Mouse (Mus musculus) left cerebral cortex, postnatal 14 days (tissue): ENCODE measurements around the gene Gpr1. TPM values are rescaled to one million over a fixed set of nuclear protein-coding genes. Genes with fewer than 3 reads are reported as not detected.

ENCODE experiments used
- DNase-seq, 2 experiments: peaks; one replicate each; pipeline ENCODE4 v3.0.0; 2021 to 2022; ENCODE audit warnings: low spot score in 2 of 2, mixed read lengths in 1 of 2
- intact Hi-C: fragments of 180-260 bp; cut with DNase I; formaldehyde crosslinking; loops from one replicate; pipeline ENCODE4 v1.15.1; 2025
- long read RNA-seq, 2 experiments: library from polyadenylated mRNA; stranded (forward); transcript quantifications; one replicate each; pipeline ENCODE4 v2.0.0; 2021
- total RNA-seq, 2 experiments: library from RNA; stranded (reverse); gene quantifications; 2 replicates each; pipeline ENCODE4 v1.2.3; 2021

The Gpr1 gene
- under 1 TPM; 0.29 to 0.63 TPM for total RNA-seq
- long read RNA-seq, experiment 1, result 0 reads
- long read RNA-seq, experiment 2, result 0 reads

DNA sequence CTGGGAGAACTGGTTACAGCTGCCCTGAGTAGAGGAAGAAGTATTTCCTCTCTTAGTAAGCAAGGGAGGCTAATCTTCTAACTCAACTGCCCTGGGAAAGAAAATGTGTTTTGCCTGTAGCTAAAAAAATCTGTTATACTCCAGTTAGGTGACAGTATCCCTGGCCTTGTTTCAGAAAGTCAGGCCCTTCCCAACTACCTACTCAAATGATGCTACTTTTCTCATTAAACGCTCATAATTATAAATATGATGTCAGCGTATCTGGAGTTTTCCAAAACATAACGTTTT is at the start of gene Gpr1:
TSS of gene Gpr1 (minus strand) at position 273 of the 288 bp plus-strand sequence.
- intact Hi-C loops, result loop anchor here (5.0 kb wide), 1 partner anchor 38 kb away; no protein-coding TSS in a partner anchor
- peak in 1 of 2 experiments; percentile 9 for DNase-seq

DNA sequence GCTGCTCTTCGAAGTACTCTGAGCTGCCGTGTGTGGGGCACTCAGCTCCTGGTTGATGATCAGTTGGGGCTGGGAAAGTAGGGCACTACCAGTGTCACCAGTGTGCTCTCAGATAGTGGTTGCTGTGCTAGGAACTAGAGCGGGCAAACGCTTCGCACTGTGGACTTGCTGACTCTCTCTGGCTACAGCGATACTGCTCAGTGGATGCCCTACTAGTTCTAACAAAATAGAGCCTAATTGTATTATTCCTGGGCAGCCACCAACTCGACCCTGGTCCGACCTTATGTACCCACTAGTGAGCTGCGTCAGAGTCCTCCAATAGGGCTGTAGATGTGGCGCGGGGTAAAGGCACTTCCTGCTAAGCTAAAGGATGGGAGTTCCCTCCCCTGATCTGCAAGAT is 49.3 kb upstream of the Gpr1 start:
- intact Hi-C loops, result no loop called here
- no peak for DNase-seq

DNA sequence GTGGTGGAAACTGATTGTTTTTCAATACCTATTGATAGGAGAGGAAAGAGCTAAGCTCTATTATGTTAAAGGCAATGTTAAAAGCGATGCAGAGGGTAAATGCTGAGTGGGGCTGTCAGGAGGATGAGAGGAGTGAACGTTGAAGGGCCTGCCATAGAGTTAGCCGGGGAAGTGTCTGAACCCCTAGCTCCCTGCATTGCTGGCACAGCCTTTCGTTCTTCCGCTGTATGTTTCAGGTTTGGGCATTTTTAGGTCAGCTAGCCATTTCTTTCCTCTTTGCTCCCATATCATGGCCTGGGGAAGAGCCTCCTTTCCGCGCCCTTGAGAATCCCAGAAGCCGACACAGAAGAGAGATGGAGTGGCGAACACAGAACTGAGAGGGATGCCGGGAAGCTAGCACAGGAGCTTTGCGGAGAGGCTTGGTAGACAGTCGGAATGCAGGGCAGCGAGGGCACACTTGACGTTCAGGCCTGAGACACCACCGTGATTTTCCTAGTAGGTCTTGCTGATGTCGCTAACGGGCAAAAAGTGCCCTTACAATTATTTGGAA is 46.8 kb upstream of the Gpr1 start:
- intact Hi-C loops, result no loop called here
- no peak for DNase-seq

DNA sequence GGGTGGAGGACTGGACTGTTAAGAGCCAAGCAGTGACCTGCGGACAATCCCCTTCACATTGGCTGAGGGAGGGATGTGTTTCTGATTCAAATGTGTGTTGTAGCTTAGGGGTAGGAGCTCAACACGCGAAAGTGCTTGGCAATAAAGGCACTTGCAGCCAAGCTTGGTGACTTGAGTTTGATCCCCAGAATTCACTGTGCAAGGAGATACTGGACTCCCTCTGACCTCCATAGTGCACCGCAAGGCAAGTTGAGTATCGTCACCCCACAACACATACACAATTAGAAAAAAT is 46.3 kb upstream of the Gpr1 start:
- intact Hi-C loops, result no loop called here
- no peak for DNase-seq

DNA sequence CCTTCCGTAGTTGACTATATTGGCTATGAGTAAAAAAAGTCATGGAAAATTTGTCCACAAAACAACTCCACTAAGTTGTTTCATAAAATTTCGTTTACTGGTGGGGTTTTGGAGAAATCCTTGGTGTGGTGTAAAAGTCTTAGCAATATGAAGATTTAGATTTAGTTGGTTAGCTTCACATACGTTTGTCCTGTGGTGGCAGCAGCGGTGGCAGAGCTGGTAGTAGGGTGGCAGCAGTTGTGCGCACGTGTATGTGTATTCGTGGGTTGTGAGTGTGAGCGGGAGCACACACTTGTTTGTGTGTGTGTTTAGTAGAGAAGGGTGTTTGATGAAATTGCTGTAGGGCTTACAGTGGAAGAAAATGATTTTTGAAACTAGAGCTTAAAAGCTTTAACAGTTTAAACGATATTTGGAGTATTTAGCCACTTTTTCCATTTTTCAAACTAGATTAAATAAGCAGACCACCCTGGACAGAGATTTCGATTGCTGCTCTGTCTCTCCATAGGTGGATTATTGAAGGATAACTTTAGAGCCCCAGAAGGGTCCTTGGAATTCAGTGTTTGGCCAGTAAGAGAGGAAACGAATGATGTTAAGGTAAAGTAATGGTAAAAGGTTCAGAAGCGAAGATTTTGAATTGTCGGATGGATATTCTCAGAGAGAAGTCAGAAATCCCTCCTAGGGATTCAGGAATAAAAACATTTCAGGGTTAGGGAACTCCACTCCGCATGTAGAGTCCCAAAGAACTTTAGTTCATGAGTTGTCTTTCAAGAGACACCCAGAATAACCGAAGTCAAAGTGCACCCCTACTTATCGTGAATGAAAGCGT is 45.8 kb upstream of the Gpr1 start:
- intact Hi-C loops, result no loop called here
- no peak for DNase-seq

DNA sequence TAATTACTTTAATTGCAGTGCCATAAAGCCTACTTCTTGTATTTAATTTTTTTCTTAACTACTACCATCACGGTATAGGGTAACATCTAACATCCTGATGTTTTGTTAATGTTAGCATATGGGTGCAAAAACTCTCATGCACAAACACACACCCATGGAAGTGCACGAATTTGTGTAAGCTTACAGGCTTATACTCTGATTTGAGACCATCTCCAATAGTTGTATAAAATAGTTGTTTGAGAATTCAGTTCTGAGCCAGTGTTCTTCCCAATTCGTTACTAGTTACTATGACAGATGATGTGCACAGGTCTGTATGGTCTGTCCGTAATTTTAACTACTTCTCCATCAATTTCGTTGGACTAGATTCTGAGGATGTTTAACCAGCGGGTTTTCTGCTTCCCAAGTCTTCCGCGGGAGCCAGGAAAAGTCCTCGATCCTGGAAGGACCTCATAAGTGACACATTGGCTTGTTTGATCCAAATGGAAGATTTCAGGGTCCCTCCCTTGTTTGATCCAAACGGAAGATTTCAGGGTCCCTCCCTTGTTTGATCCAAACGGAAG is 45.0 kb upstream of the Gpr1 start:
- DNase-seq, result no peak
- intact Hi-C loops, result no loop called here

DNA sequence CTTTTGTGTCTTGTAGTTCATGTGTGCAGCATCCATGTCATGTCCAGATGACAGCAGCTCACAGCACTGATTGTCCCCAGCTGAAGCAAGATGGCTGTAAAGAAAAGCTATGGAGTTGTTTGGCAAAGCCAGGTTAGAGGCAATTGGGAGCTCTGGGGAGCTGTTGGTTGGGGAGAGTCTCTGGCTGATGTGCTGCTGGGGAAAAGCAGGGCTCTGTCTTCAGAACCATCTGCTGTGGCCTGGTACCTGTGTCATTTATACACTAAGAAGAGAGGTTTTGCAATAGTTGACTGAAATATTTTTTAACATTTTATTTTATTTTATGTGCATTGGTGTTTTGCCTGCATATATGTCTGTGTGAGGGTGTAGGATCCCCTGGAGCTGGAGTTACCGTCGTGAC is 44.2 kb upstream of the Gpr1 start:
- intact Hi-C loops, result no loop called here
- DNase-seq, result no peak

DNA sequence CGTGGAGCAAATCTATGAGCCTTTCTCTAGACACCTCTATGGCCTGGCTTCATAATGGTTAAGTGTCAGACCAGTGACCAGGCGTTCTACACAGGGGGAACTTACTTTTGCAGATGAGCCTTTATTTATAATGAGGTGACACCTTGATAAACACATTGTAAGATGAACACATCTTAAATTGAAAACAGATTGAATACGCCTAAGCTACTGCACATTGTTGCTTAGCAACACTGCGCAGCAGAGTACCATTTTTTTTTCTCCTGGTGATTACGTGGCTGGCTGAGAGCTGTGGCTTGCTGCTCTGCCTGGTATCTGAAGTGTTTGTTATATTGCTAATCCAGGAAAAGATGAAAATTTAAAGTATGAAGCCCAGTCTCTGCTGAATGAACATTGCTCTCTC is 41.7 kb upstream of the Gpr1 start:
- intact Hi-C loops, result no loop called here
- peak in 1 of 2 experiments; percentile 58 for DNase-seq

DNA sequence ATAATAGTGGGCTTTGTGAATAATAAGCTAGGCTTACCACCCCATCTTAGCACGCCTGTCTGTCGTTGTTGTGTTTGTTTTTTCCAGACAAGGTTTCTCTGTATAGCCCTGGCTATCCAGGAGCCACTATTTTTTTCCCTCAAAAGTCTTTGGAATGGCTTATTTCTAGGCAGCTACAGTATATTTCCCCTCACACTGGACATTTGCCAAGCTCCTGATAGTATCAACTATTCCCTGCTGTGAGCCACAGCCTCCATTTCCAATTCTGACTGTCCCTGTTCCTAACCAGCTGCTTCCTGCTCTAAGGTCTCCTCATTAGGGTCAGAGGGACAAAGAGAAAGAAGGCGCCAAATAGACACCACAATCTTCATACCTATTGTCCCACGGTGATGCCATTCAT is 40.8 kb upstream of the Gpr1 start:
- DNase-seq, result no peak
- intact Hi-C loops, result no loop called here

DNA sequence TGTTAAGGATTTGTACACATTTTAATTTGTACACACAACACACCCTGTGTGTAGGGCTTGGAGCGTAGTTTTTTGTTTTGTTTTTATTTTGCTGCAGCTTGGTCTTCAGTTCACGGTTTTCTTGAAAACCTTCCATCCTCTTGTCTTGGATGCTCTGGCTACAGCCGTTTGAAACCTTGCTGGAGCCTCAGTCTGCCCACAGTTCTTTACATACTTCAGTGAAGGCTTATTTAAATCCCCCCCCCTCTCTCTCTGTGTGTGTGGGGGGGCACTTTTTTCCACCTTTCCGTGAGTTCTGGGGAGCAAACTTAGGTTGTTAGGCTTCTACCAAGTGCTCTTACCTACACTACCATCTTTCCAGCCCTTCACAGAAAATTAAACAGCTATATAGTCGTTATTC is 38.9 kb upstream of the Gpr1 start:
- intact Hi-C loops, result loop anchor here (5.0 kb wide), 2 partner anchors 41 to 71 kb away; partner anchors contain the start of gene Gpr1
- DNase-seq, result no peak

DNA sequence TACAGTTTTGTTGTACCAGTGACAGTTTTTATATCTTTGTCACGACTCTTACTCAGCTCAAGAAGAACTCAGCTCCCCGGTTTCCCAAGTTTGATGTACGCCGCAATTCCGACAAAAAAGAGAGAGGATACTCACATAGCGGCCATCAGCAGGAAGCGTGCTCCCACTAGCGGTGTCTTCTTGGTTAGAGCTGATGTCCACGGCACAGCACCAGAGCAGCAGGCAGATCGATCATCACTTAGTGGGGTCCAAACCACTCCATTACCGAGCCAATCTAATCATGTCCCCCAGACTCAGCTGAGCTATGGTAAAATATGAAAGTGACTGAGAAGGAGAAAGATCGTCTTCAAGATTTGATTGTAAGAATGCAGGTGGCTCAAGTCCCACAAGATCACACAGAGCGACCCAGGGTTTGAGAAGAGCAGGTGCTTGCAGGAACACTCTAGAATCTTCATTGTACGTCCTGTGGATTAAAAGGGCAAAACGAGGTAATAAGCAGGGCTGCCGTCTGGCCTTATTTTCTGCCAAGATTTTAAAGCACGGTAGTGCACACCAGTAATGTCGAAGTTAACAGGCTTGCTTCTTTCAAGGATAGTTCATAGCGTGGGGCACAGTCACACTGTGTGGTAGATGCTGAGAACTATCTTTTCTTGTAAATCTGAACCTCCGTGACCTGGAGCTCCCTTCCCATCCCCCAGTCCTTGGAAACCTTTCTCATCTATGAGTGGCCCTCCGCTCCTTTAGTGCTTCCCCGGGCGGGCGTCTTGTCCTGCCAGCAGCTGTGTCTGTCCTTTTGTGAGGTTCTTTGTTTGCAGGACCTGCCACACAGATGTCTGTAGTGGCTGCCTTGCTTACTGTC is 38.2 kb upstream of the Gpr1 start:
- intact Hi-C loops, result loop anchor here (5.0 kb wide), 2 partner anchors 40 to 70 kb away; partner anchors contain the start of gene Gpr1
- no peak for DNase-seq

DNA sequence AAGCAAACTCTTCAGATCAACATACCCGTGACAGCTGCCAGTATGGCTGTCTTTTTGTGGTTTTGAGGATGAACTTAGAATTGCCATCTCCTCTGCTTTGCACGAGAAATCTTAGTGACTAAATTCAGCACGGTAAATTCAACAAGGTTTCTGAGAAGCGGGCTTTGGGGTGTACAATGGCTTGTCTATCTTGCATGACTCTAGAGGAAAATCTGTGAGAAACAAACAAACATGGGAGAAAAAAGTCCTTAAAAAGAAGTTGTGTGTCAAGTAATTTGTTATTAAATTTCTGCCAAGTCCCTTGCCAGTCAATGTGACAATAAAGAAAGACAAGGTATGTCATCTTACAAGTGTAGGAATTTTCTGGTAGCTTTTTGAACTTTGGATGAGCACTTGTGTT is 34.9 kb upstream of the Gpr1 start:
- intact Hi-C loops, result no loop called here
- DNase-seq, result no peak

DNA sequence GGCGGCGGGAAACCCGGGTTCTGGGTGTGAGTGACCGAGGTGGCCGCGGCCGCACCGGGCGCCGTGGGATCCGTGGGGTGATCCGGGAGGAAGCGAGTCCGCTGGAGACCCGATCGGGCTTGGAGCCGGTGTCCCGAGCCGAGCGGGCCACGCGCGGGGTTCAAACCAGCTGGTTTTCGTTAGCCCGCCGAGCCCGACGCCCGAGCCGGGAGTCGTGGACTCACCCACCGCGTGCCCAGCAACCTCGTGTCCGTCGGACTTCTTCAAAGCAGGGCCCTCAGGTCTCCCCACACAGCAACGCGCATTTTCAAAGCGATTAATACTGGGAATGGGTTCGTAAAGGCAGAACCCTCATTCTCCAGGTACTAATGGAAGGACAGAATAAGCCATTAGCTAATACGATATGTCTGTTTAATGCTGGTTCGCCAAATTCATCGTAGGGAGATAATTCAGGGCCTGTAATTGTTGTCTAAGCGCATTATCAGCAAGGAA is 34.1 kb upstream of the Gpr1 start:
- DNase-seq, result no peak
- intact Hi-C loops, result no loop called here

DNA sequence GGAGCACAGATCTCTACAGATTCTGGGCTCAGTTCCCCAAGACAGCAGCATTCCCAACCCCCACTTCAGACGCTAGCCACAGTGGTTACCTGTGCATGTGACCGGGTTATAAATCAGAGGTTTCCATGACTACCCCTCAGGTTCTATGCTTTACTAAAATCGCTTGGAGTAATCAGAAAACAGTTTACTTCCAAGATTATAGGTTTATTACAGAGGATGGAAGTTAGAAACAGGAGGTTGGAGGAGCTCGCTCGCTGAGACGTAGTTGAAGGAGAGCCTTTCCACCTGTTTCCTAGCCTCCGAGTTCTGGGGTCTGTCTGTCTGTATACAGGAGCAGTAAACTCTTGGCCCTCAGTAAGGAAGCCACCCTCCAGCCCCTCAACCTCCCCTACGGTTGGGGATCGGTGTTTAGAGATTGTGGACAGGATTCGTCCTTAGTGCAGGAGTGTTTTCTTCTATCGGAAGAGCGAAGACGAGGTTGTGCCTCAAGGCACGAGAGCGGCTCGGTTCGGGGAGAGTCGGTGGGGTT is 33.6 kb upstream of the Gpr1 start:
- DNase-seq, result no peak
- intact Hi-C loops, result no loop called here

DNA sequence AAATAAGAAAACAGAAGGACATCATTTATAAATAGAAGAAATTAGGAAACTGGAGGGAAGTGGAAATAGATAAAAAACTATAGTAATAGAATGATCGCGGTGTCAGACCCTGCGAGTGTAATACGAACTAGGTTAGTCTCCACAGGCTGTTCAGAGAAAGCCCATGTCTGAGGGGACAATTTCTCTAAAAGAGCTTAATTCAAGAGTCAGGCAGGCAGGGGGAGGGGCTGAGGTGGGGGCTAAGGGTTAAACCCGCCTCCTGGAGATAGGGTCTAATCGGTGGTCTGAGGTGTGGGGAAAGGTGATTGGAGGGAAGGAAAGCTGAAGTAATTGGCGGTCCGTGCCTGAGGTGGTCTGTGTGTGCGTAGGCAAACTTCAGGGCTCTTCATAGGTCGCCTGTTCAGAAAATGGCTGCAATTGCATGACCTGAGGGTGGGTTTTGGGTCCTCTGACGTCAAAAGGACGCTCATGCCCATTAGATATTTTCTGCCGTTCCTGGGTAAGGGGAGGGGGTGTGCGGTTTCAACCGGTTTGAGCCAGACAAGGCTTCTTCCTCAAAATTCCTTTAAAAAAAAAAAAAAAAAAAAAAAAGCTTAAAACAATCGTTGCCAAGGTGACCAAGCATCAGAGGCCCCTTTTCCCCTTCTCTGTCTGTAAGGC is 32.6 kb upstream of the Gpr1 start:
- no peak for DNase-seq
- intact Hi-C loops, result no loop called here

DNA sequence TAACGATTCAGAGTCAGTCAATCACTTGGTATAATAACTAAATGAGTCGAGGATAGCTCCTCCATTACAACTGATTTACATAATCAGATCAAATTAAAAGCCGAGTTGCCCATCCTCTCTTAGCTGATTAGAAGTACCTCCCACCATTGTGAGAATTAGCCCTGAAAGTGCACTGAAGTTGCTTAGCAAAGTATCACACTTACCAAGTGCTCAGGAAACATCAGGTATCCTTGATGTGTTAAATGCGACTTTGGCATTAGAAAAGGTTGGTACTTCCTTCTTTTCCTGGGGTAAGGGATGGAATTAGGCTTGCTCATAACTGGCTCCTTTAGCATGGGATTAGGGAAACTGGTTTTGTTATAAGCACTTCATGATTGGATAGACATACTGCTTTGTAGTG is 29.5 kb upstream of the Gpr1 start:
- DNase-seq, result no peak

DNA sequence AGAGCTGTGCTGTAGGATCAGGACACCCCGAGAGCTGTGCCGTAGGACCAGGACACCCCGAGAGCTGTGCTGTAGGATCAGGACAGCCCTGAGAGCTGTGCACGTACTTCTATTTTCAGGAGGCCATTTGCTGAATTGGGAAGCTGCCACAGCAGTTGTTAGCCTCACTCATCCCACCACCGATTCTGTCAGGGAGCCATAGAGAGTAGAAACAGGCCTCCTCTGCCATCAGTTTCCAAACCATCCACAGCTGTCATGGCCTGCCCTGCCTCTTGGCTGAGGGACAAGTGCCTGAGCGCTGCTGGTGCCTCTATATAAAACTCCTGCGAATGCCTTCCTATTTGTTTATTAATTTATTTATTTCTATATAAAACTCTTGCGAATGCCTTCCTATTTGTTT is 25.4 kb upstream of the Gpr1 start:
- intact Hi-C loops, result no loop called here
- DNase-seq, result no peak

More for the DNA sequence above, 29.5 kb upstream of the Gpr1 start:
- intact Hi-C loops, result no loop called here

DNA sequence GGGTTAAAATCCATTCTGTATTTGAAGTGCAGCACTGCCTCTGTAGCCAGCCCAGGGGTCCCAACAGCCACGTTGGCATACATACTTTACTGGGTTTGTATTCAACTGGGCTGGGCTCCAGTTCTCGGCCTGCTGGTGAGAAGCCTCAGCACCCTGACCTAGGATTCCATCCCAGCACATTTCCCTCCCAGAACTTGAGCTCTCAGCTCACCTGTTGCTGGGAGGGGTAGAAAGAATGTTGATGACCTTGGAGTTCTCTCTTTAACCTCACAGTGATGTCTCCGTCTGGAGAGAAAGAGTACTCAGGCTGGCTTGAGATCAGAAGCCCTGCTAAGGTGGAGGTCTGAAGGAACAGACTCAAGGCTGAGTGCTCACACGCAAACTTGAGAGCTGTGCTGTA is 25.0 kb upstream of the Gpr1 start:
- DNase-seq, result no peak
- intact Hi-C loops, result no loop called here

DNA sequence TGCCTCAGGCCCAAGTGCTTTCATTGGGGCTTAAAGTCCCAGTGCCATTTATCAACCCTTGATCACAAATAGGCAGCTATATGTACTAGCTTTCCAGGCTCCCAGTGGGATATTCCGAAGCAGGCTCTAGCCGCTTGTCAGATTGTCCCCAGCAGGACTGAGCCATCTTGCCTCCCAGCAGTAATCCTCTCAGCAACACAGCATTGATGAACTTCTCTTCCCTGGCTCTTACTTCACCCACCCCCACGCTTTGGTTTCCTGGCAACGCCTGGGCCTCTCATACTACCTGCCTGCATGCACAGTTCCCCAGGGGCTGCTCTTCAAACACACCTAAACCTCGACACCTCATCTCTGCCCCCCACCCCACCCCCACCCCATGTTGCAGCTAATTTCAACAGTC is 23.0 kb upstream of the Gpr1 start:
- intact Hi-C loops, result no loop called here
- no peak for DNase-seq
